Mouse (Mus musculus) E14TG2a.4 (cell line): Measurements from ENCODE around the gene Fahd1.

ENCODE experiments used
- CTCF ChIP-seq: conservative IDR thresholded peaks from 2 replicates; pipeline ENCODE4 v1.5.1; 2014; ENCODE audit warnings: low read length
- NANOG ChIP-seq: IDR thresholded peaks from 2 replicates; pipeline ENCODE4 v1.6.1; 2014; ENCODE audit warnings: borderline replicate concordance, low read length, mixed read lengths
- POU5F1 ChIP-seq: IDR thresholded peaks from 2 replicates; pipeline ENCODE4 v1.6.1; 2014; ENCODE audit warnings: low read length, borderline replicate concordance

DNA sequence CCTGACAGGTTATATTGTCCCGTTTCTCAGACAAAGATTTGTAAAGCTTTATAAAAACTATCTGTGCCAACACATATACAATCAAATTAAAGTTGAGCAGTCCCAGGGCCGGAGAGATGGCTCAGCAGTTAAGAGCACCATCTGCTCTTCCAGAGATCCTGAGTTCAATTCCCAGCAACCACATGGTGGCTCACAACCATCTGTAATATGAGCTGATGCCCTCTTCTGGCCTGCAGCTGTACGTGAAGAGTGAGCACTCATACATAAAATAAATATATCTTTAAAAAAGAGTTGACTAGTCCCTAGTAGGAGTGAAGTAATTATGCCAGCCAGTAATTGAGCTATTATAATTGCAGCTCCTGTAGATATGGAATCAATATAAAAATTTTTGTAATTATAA is 49.6 kb downstream of the Fahd1 start:
- TF ChIP-seq CTCF, result no peak
- no peak for TF ChIP-seq NANOG
- no peak for TF ChIP-seq POU5F1
